Mouse (Mus musculus) adrenal gland, adult (tissue): ENCODE measurements around the gene Wtip.
A peak's percentile ranks its signal among the peaks of the same experiment; 100 is the strongest.
"Not testable (repeated sequence)": the region's sequence is repeated elsewhere in the genome, so short reads cannot be mapped to it uniquely, and the experiment has no call there.

Experiments used
- DNase-seq, 2 experiments: peaks; one replicate each; pipeline ENCODE4 v3.0.0; 2022 to 2023; ENCODE audit warnings: low spot score in 1 of 2; ENCODE audit not compliant: inconsistent age in 2 of 2

Wtip gene

DNA sequence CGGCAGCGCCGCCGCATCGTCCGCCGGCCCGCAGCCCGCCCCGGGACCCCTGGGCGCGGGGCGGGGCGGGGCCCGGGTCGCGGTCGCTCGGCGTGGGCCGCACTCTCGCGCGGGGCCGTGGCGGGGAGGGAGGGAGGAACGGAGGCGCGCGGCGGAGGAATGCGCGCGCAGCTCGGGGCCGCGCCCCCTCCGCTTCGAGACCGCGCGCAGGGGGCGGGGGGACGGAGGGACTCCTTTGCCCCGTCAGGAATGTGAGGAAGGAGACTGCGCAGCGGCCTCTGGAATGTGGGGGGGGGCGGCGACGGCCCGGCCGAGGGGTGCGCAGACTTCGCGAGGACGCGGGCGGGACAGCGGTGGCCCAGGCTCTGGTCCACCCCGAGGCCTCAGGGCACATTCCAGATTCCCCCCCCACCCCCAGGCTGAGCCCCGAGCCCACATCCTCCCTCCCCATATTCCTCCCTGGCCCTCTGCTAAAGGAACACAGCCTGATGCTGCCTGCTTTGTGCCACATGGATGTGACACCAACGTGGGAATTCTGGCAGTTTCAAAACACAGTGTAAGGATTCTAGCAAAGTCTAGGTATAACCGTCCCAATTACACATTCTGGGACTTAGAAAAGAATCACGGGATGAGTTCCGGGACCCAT, at the start of gene Wtip:
Gene Wtip, minus strand, starts transcription at position 152 of the 646 bp plus-strand sequence.
- DNase-seq = peak; percentile 85 to 92

GRCm38 (mm10) chr7:34176241-34176640, 43.2 kb upstream of the Wtip start:
- not testable (repeated sequence) for DNase-seq

GRCm38 (mm10) chr7:34172251-34172650, 39.2 kb upstream of the Wtip start:
- no peak for DNase-seq

DNA sequence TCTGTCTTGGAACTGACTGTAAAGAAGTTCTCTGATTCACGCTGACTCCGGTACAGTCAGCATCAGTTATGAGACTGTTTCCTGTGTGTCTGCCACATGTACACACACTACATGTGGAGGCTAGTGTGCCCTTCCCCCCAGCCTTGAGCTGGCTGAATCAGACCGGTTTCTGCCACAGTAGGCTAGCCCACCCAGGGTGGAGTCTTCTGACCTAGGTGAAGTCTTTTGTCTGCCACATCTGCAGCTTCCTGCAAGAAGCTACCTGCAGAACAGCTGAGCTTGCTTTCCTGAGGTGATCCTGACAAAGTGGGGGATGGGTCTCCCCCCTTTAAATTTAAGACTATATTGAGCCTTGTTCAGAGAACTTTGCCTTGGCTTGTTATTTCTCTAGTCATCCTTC, 36.4 kb upstream of the Wtip start, which contains the start of gene Uba2:
Gene Uba2, minus strand, starts transcription at position 146 of the 400 bp plus-strand sequence.
- DNase-seq = no peak

GRCm38 (mm10) chr7:34168470-34169251, 35.6 kb upstream of the Wtip start:
- DNase-seq = peak; percentile 93 to 98

- no peak for DNase-seq
These were observed 34.9 kb upstream of the Wtip start for GRCm38 (mm10) chr7:34167766-34168469.

GRCm38 (mm10) chr7:34166850-34167249, 33.8 kb upstream of the Wtip start:
- peak; percentile 45 to 75 for DNase-seq

GRCm38 (mm10) chr7:34165999-34166398, 32.9 kb upstream of the Wtip start:
- DNase-seq = no peak

- DNase-seq = no peak
These were observed 31.6 kb upstream of the Wtip start for GRCm38 (mm10) chr7:34164671-34165070.

DNA sequence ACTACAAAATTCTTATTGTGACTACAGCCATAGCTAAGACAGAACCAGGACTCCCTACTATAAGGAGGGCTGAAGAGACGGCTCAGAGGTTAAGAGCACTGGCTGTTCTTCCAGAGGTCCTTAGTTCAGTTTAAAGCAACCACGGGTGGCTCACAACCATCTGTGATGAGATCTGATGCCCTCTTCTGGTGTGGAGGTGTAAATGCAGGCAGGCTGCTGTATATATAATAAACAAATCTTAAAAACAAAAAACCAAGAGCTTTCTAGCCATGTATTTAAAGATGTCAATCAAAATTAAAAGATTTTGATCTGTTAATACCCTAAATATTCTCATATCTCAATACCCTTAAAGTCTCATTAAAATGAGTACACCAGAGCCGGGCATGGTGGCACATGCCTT, 26.1 kb upstream of the Wtip start:
- no peak for DNase-seq

DNA sequence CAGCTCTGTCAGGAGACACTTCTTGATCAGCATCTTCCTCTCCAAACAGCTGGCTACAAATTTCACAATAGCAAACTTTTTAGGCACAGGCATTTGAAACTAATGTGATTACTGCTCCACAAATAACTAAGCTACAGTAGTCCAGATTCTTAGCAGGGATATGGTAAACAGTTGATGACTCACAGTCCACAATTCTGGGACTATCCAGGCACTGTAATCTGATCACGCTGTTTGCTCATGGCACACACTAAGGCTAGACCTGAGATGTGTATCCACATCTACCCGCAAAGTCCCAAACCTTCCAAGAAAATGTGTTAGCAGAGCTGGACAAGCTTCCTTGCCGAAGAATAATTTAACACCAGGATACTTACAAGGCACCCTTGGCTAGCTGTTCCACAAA, 24.9 kb upstream of the Wtip start:
- no peak for DNase-seq

- no peak for DNase-seq
These were observed 14.1 kb upstream of the Wtip start for GRCm38 (mm10) chr7:34147193-34147592.

DNA sequence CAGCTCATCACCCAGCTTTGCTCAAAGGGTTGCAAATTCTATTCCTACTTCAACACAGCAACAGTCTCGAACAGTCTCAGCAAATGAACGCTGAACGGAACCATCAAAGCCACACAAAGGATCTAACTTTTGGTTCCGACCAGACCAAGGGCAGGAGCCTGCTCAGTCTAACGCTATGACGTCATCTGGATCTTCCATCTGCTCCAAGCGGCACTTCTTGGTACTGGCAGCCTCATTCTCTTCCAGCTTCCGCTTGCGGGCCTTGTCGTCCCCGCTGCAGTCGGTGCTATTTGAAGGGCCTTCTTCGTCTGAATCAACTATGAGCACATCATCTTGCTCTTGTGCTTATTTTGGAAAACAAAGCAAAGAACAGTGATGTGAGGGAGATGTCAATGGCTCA, 8.1 kb upstream of the Wtip start:
- DNase-seq = no peak

- DNase-seq = no peak
These were observed 6.4 kb upstream of the Wtip start for GRCm38 (mm10) chr7:34139493-34139892.

GRCm38 (mm10) chr7:34134336-34134735, 1.3 kb upstream of the Wtip start:
- DNase-seq = no peak

- peak; percentile 42 to 72 for DNase-seq
These were observed 551 bp downstream of the Wtip start for GRCm38 (mm10) chr7:34132355-34133079.

GRCm38 (mm10) chr7:34131959-34132354, 1.1 kb downstream of the Wtip start:
- DNase-seq = peak in 1 of 2 experiments; percentile 32

- peak; percentile 44 to 66 for DNase-seq
These were observed 1.9 kb downstream of the Wtip start for GRCm38 (mm10) chr7:34131118-34131517.

DNA sequence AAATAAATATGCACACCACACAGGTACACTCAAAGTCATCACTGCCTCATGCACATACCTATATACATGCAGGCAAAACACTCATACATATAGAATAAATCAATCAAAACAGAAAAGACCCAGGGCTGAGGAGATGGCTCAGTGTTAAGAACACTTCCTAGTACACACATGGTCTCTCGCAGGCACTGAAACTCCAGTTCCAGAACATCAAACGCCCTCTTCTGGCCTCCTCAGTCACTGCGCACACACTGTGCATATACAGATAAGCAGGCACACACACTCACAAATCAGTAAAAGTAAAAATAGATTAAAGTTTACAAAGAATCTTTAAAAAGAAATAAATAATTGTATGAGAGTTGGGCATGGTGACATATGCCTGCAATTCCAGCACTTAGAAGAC, 6.8 kb downstream of the Wtip start:
- no peak for DNase-seq

GRCm38 (mm10) chr7:34125346-34125745, 7.7 kb downstream of the Wtip start:
- DNase-seq = peak; percentile 38 to 62
